Mouse (Mus musculus) embryonic facial prominence, embryonic 15.5 days (tissue): ENCODE results near the gene Cwc27. TPM values are rescaled to one million over a fixed set of nuclear protein-coding genes. Genes with fewer than 3 reads are reported as not detected.

Experiments used
- ATAC-seq: fragments of 200-750 bp; cut with Nextera tagmentation; 2 replicates; pipeline ENCODE4 v1.8.0; 2017; ENCODE audit warnings: low read depth, moderate TSS enrichment; ENCODE audit not compliant: insufficient number of reproducible peaks, low FRiP score, low TSS enrichment
- H3K27ac ChIP-seq: fragments of 300-500 bp; sonication (generic); replicated peaks from 2 replicates; pipeline ENCODE4 v1.5.1; 2015; ENCODE audit warnings: mild to moderate bottlenecking, inconsistent platforms
- H3K27me3 ChIP-seq: fragments of 300-500 bp; sonication (generic); 2 replicates; pipeline ENCODE4 v1.6.1; 2015; ENCODE audit warnings: inconsistent platforms
- H3K36me3 ChIP-seq: fragments of 300-500 bp; sonication (generic); 2 replicates; pipeline ENCODE4 v1.6.1; 2015; ENCODE audit warnings: mild to moderate bottlenecking, inconsistent platforms
- H3K4me1 ChIP-seq: fragments of 300-500 bp; sonication (generic); 2 replicates; pipeline ENCODE4 v1.6.1; 2015; ENCODE audit warnings: inconsistent platforms
- H3K4me2 ChIP-seq: fragments of 300-500 bp; sonication (generic); replicated peaks from 2 replicates; pipeline ENCODE4 v1.6.1; 2015; ENCODE audit warnings: mild to moderate bottlenecking, inconsistent platforms
- H3K4me3 ChIP-seq: fragments of 300-500 bp; sonication (generic); replicated peaks from 2 replicates; pipeline ENCODE4 v1.5.1; 2015; ENCODE audit warnings: mild to moderate bottlenecking, inconsistent platforms
- H3K9ac ChIP-seq: fragments of 300-500 bp; sonication (generic); 2 replicates; pipeline ENCODE4 v1.6.1; 2015; ENCODE audit warnings: inconsistent platforms
- H3K9me3 ChIP-seq: fragments of 300-500 bp; sonication (generic); replicated peaks from 2 replicates; pipeline ENCODE4 v1.6.1; 2016; ENCODE audit warnings: inconsistent platforms
- WGBS: fragments of 180-500 bp; shearing (Covaris S2); methylation state at CpG from one replicate; pipeline ENCODE4 v1.1.7; 2015; 5-methylcytosine and 5-hydroxymethylcytosine counted together
- polyA plus RNA-seq: library from polyadenylated mRNA; unstranded; fragments of >200 nt; fragmentation: Nextera tagmentation; extraction: Ambion mirVana; gene quantifications from 2 replicates; pipeline ENCODE4 v1.2.1, GENCODE M21; 2015

The Cwc27 gene
- polyA plus RNA-seq, 1 experiment from 2014 or later, result 23.4 TPM

DNA sequence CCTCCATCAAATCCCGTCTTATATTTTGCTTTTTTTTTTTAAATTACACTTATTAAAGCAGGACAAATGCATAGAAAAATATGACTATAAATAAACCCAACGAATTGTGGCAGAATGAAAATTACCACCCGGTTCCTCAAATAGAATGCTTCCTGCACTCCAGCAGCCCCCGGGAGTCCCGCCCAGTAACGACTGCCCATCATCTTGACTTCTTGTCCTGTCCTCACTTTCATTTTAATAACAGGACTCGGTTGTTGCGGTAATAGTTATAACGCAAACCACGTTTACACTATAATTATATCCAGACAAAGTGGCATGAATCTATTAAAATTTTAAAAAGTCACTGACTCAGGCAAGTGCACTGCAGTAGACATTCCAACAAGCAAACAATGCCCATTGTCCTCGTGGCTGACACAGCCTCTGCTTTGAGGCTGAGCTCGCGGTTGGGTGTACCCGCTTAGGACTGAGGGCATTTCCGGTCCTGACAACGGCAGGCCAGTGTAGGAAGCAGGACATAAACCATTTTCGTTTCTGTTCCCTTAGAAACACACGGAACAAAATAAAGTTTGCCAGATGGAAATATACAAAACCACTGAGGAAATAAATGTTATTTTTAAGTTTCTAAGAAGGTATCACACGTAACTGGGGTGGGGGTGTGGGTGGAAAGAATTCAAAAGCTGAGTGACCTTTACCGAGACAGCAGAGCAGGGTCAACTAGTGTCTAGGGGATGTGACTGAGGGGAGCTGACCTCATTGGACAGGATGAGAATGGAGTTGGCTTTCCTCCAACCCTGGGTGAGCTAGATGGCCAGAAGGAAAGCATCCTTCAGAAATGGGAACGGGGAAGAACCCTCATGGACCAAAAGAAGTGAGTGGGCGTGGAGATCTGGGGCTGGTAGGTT lies 206.5 kb downstream of the Cwc27 start:
- Histone ChIP-seq H3K9ac (no peak overlapping the region), H3K27ac (peak overlapping the region; percentile 25; the same call in 1 of the 2 replicates), H3K9me3 (no peaks in the 10 kb centered on the region), H3K4me3 (peak overlapping the region; percentile 2; the same call in 1 of the 2 replicates), H3K4me2 (peak overlapping the region; percentile 23; the same call in 1 of the 2 replicates), H3K36me3 (no peaks in the 10 kb centered on the region), H3K27me3 (no peaks in the 10 kb centered on the region), H3K4me1 (peaks cover 16% of the 10 kb centered on the region; the same call in 1 of the 2 replicates)
- peak; percentile 69; the same call in 1 of the 2 replicates for ATAC-seq
- WGBS, result 39% methylated on average over 22 of the region's 22 CpGs

DNA sequence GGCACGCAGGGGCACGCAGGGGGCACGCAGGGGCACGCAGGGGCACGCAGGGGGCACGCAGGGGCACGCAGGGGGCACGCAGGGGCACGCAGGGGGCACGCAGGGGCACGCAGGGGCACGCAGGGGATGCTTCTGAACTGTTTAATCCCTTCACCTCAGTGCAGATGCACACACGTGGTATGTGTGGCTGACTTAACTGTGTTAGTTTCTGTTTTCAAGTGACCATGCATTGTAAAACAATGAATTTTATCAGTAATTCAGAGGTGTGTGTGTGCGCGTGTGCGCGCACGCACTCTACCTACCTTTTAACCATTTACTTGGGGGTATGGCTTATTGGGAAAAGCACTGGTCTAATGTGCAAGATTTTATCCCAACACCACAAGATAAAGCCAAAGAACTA lies 208.4 kb downstream of the Cwc27 start:
- Histone ChIP-seq H3K4me2 (no peak overlapping the region), H3K4me1 (peaks cover 16% of the 10 kb centered on the region; the same call in 1 of the 2 replicates), H3K9me3 (no peaks in the 10 kb centered on the region), H3K4me3 (no peak overlapping the region), H3K36me3 (no peaks in the 10 kb centered on the region), H3K27ac (no peak overlapping the region), H3K9ac (no peak overlapping the region), H3K27me3 (no peaks in the 10 kb centered on the region)
- no peak for ATAC-seq
- 69% methylated on average over 18 of the region's 18 CpGs for WGBS

DNA sequence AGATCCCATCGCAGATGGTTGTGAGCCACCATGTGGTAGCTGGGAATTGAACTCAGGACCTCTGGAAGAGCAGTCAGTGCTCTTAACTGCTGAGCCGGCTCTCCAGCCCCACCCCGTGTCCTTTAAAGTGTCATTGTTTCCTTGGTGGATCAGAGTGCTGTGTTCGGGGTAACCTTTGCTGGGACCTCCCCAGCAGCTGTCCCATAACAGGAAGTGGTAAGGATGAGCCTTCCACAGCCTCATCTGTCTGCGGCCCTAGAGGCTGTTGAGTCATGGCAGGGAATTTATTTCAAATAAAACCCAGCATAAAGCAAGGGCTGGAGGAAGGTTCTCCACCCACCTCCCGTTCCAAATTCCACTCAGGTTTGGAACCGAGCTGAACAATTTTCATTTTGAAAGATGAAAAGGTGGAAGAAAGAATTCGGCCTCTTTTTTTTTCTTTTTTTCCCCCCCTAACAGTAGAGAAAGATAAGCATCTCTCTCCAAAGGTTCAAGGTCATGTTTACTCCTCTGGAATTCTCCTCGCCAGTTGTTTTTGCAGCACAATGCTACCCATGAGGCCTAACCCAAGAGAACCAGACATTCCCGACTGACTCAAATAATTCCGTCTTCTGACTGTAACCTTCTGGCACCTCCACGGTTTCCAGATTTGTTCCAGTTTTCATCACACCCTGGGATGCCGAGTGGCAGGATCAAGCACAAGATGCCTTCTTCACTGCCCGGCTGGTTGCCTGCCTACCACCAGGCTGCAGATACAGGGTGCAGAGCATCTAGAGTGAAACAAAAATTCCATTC lies 210.0 kb downstream of the Cwc27 start:
- Histone ChIP-seq H3K9ac (no peak overlapping the region), H3K9me3 (no peaks in the 10 kb centered on the region), H3K27me3 (no peaks in the 10 kb centered on the region), H3K27ac (no peak overlapping the region), H3K4me1 (peaks cover 16% of the 10 kb centered on the region; the same call in 1 of the 2 replicates), H3K4me2 (no peak overlapping the region), H3K36me3 (no peaks in the 10 kb centered on the region), H3K4me3 (no peak overlapping the region)
- WGBS, result 61% methylated on average over 14 of the region's 14 CpGs
- ATAC-seq, result no peak

DNA sequence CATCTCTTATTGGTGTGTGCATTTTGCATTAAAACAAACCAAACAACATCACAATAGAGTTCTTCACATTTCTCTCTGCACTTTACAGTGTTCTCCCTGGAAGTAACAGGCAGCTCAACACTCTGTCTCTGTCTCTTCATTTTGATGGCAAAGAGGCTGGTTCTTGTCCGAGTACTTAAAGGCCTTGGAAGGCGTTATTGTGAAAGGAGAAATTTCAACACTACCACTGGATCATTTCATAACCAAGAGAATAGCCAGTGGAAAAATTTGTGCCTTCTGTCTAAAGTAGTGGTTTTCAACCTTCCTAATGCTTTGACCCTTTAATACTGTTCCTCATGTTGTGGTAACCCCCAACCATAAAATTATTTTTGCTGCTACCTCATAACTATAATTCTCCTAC lies 211.8 kb downstream of the Cwc27 start:
- Histone ChIP-seq H3K36me3 (no peaks in the 10 kb centered on the region), H3K27me3 (no peaks in the 10 kb centered on the region), H3K4me1 (peaks cover 11% of the 10 kb centered on the region; the same call in 1 of the 2 replicates), H3K9me3 (no peaks in the 10 kb centered on the region), H3K4me2 (no peak overlapping the region), H3K4me3 (no peak overlapping the region), H3K27ac (no peak overlapping the region), H3K9ac (no peak overlapping the region)
- no peak for ATAC-seq
- 85% methylated on average over 2 of the region's 2 CpGs for WGBS

DNA sequence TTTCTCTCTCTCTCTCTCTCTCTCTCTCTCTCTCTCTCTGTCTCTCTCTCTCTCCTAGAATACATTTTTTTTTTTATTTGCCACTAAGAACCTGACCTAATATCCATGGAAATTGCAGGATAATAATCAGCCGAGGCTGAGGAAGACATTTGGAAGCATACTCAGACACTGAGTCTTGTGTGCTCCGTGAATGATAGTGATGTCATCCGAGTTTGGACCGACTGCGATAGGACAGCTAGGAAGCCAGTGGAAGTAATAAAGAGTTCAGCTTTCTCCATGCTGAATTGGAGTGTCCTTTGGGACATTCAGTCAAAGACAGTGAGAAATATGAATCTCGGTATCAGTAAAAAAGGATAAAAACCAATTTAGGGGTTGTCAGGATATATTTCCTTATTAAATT lies 214.7 kb downstream of the Cwc27 start:
- Histone ChIP-seq H3K9ac (no peak overlapping the region), H3K4me1 (0 out of 2 replicates have a peak, but pooled peaks cover 4% of the 10 kb centered on the region), H3K27ac (no peak overlapping the region), H3K4me2 (no peak overlapping the region), H3K9me3 (no peaks in the 10 kb centered on the region), H3K27me3 (no peaks in the 10 kb centered on the region), H3K36me3 (no peaks in the 10 kb centered on the region), H3K4me3 (no peak overlapping the region)
- 50% methylated on average over 6 of the region's 6 CpGs for WGBS
- ATAC-seq, result no peak

DNA sequence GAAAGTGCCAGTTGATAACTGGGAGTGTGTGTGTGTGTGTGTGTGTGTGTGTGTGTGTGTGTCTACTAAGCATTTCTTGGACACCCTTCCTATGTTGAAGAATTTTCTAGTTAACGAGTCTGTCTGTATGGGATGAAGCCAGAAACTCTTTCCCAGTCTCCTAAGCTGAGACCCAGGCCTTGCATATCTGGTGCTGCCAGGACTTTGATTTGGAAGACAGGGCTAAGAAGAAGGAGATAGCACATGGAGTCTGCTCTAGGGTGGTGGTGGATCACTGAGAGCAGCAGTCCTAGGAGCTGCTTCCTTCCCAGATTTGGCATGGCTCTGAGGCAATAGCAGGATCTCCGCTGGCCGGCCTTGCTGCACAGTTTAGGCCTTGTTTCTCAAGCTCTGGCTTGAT lies 215.2 kb downstream of the Cwc27 start:
- Histone ChIP-seq H3K4me1 (no peaks in the 10 kb centered on the region), H3K36me3 (no peaks in the 10 kb centered on the region)
- 81% methylated on average over 3 of the region's 3 CpGs for WGBS

DNA sequence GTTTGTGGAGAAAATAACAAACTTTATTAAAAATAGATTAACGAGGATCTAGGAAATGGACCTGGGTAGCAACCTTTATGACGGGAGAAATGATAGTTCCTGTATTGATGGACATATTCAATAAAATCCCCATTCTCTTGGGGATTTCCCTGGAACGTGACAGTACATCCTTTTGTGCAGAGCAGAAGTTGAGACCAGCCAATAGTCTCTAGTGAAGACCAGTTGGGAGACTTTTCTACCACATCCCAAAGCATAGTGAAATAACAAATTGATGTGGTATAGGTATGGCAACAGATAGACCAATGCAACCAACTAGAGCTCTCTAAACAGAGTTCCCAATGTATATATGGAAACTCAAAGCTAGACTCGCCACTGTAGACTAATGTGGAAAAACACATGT lies 220.7 kb downstream of the Cwc27 start:
- ATAC-seq, result no peak
- Histone ChIP-seq H3K4me1 (no peaks in the 10 kb centered on the region), H3K4me2 (no peak overlapping the region), H3K4me3 (no peak overlapping the region), H3K9ac (no peak overlapping the region), H3K9me3 (no peaks in the 10 kb centered on the region), H3K36me3 (no peaks in the 10 kb centered on the region), H3K27ac (no peak overlapping the region), H3K27me3 (no peaks in the 10 kb centered on the region)
- 86% methylated on average over 4 of the region's 4 CpGs for WGBS

More for the DNA sequence above, 215.2 kb downstream of the Cwc27 start:
- H3K9ac ChIP-seq, result no peak overlapping the region
- H3K27me3 ChIP-seq, result no peaks in the 10 kb centered on the region
- H3K27ac ChIP-seq, result no peak overlapping the region
- H3K4me3 ChIP-seq, result no peak overlapping the region
- no peak overlapping the region for H3K4me2 ChIP-seq
- no peak for ATAC-seq
- H3K9me3 ChIP-seq, result no peaks in the 10 kb centered on the region

DNA sequence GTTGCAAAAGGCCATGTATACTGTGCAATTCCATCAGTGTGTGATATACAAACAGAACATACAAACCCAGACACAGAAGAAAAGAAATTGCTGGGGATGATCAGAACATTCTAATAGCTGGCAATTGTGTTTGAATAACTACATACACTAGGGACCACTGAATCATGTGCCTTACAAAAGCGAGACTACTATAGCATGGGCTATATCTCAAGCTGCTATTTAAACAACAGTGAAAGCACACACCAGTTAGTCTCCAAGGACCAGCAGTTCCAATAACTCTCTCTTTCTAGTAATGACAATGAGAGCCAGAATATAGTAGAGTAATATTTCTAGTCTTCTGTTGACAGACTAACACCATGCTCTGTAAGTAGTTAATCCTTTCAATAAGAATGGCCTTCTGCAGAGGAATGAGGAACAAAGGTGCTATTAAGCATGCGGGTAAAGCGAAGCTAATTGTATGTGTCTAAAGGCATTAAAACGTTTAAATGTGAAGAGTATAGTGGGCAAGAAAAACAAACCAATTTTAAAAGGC lies 222.1 kb downstream of the Cwc27 start:
- no peak overlapping the region for H3K9ac ChIP-seq
- no peak overlapping the region for H3K4me3 ChIP-seq
- no peaks in the 10 kb centered on the region for H3K36me3 ChIP-seq
- no peak overlapping the region for H3K27ac ChIP-seq
- WGBS, result 59% methylated on average over 4 of the region's 4 CpGs
- H3K4me1 ChIP-seq, result peaks cover 10% of the 10 kb centered on the region; the same call in 1 of the 2 replicates
- no peak overlapping the region for H3K4me2 ChIP-seq
- no peaks in the 10 kb centered on the region for H3K27me3 ChIP-seq
- ATAC-seq, result no peak
- no peaks in the 10 kb centered on the region for H3K9me3 ChIP-seq

DNA sequence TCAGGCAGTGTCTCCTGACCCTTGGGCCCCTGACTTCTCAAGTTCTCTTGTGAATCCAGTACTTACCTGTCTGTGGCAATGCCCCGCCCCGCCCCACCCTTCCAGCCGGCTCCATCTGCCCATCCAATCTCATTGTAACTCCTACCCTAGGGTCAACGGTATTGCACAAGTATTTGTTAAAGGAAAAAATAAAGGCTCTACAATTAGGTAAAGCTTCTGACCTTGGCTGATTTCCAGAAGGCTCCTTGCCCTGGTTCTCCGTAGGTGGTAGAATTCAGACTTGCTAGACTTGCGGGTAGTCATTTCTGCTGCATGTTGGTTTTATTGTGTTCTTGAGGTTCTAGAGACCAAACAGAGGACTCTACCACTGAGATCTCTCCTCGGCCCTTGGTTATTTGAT lies 226.0 kb downstream of the Cwc27 start:
- Histone ChIP-seq H3K4me2 (0 out of 2 replicates have a peak overlapping the region, but pooled peaks have one; percentile 13), H3K36me3 (no peaks in the 10 kb centered on the region), H3K27ac (no peak overlapping the region), H3K9ac (no peak overlapping the region), H3K4me3 (no peak overlapping the region), H3K27me3 (no peaks in the 10 kb centered on the region), H3K4me1 (peaks cover 12% of the 10 kb centered on the region; the same call in 1 of the 2 replicates), H3K9me3 (no peaks in the 10 kb centered on the region)
- ATAC-seq, result no peak
- 80% methylated on average over 7 of the region's 7 CpGs for WGBS

DNA sequence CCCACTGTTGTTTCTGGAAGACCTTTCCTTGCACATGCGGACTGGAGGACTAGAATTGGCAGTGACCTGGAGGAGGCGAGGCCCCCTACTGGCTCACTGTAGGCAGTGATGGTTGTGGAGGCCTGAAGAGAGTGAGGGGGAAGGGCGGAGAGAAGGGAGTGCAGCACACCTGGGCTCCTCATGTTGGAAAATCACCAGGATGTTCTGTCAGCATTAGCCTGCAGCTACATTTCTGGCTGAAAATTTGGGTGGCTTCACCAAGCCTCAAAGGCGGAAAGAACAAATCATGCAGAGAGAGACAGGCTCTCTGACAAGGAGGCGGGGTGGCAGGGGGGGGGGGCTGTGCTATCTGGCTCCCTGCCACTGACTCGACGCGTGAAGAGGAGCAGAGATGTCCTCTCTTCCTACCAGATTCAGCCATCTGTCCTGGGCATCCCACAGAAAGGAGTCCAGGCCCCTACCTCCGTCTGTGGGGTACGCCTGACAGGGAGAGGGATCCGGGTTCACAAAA lies 226.8 kb downstream of the Cwc27 start:
- 22% methylated on average over 11 of the region's 11 CpGs for WGBS
- H3K9me3 ChIP-seq, result no peaks in the 10 kb centered on the region
- 0 out of 2 replicates have a peak overlapping the region, but pooled peaks have one; percentile 13 for H3K4me2 ChIP-seq
- H3K36me3 ChIP-seq, result no peaks in the 10 kb centered on the region
- H3K4me3 ChIP-seq, result 0 out of 2 replicates have a peak overlapping the region, but pooled peaks have one; percentile 9
- peaks cover 12% of the 10 kb centered on the region; the same call in 1 of the 2 replicates for H3K4me1 ChIP-seq
- H3K9ac ChIP-seq, result no peak overlapping the region
- H3K27me3 ChIP-seq, result no peaks in the 10 kb centered on the region
- peak overlapping the region; percentile 35; the same call in 1 of the 2 replicates for H3K27ac ChIP-seq
- peak; percentile 40; the same call in 1 of the 2 replicates for ATAC-seq
